Mouse (Mus musculus) frontal cortex, postnatal 10 days (tissue): Measurements from ENCODE around the gene Dact3.

Experiments used
- DNase-seq, 2 experiments: peaks; one replicate each; pipeline ENCODE4 v3.0.0; 2022; ENCODE audit warnings: low spot score in 2 of 2, mixed read lengths in 1 of 2

Dact3 gene

DNA sequence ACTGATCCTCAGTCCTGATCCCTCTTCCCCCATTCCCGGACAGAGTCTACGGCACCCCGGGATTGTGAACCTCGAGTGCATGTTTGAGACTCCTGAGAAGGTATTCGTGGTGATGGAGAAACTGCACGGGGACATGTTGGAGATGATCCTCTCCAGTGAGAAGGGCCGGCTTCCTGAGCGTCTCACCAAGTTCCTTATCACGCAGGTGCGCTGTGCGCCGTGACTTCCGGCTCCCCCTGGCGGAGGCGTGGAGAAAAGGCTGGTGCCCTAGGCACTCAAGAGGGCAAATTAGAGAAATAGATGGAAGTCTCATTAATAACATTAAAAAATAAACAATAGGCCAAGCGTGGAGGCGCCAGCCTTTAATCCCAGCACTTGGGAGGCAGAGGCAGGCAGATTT lies 16.8 kb upstream of the Dact3 start:
- no peak for DNase-seq

DNA sequence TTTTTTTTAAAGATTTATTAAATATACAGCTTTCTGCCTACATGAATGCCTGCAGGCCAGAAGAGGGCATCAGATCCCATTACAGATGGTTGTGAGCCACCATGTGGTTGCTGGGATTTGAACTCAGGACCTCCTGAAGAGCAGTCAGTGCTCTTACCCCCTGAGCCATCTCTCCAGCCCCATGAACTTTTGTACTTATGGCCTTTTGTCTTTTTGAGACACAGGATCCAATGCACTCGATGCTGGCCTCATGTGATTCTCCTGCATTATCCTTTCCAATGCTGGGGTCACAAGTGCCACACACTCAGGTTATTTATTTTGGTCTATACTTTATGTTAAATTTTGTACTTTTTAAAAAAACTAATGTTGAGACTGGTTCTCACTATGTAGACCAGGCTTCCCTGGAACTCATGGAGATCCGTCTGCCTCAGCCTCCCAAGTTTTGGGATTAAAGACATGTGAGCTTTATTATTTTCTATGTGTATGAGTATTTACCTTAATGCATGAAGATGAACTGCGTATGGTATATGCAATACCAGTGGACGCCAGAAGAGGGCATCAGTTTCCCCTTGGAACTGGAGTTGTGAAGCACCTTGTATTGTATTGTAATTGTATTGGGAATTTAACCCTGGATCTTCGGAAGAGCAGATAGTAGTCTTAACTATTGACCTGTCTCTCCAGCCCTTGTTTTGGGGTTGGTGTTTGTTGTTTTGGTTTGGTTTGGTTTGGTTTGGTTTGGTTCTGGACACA lies 15.0 kb upstream of the Dact3 start:
- no peak for DNase-seq

DNA sequence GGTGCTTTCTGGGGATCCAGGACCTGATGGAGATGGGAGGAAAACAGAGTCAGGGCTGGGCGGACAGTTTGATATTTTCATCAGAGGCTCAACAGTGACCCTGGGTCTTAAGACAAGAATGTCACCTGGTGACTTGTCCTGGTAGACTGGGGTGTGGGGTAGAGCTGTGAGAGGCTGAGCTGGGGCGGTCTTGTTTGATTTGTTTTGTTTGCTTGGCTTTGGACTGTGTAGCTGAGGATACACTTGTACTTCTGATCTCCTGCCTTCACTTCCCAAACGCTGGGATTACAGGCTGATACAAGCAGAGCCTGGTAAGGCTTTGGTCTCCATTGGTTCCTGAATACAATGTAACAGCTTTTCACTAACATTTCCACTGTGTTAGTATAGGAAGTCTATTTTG lies 7.6 kb upstream of the Dact3 start:
- no peak for DNase-seq

DNA sequence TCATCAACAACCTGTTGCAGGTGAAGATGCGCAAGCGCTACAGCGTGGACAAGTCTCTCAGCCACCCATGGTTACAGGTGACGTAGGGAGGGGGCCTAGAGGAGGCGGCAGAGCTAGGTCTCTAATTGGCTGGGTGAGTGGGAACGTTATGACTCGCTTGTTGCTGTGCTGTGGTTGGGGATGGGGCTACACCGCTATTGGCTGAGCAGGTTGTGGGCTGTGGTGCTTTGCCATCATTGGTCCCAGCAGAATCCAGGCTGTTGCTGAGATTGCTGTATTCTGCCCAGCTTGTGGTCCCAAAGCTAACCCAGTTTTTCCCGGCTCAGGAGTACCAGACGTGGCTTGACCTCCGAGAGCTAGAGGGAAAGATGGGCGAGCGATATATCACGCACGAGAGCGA lies 5.6 kb upstream of the Dact3 start:
- DNase-seq = peak; percentile 91 to 96

DNA sequence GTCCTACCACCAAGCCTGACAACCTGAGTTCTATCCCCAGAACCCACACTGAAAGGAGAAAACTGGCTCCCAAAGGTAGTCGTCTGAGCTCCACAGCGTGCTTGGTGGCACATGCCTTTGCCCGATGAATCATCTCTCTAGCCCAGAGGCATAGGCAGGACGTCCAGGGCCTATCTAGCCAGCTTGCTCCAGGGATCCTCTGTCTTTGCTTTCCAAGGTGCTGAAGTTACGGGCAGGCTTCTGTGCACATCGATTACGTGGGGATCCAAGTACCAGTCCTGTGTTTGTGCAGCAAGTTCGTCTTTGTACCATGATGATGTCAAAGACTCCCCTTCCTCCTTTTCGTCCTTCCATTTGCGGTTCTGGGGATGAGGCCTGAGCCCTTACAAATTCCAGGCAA lies 3.5 kb upstream of the Dact3 start:
- DNase-seq = no peak

DNA sequence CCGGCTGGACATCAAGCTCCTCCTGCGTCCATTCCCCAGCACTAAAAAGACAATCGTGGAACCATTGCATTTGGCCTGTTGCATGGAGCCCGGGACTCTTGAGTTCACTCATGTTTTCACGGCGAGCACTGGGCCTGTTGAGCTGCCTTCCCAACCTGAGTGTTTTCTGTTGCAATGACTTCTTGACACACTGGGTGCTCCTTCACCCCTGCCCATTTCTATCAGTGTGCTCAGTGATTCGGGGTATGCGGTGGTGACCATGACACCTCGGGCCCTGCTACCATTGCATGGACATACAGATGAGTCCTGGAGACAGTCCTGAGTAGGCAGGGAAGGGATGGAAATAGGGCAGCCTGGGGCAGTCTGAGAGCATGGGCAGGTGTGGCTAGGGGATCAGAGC lies 2.6 kb upstream of the Dact3 start:
- no peak for DNase-seq

DNA sequence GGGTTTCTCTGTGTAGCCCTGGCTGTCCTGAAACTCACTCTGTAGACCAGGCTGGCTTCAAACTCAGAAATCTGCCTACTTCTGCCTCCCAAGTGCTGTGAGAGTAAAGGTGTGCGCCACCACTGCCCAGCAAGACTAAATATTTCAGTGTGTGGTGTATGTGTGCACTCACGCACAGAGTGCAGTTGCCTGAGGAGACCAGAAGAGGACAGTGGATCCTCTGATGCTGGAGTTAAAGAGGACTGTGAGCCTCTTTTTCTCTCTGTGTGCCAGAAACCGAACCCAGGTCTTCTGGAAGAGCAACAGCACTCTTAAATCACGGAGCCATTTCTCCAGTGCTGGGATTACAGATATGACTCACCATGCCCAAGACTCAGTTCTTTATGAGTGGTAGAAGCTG lies 1.7 kb upstream of the Dact3 start:
- no peak for DNase-seq

DNA sequence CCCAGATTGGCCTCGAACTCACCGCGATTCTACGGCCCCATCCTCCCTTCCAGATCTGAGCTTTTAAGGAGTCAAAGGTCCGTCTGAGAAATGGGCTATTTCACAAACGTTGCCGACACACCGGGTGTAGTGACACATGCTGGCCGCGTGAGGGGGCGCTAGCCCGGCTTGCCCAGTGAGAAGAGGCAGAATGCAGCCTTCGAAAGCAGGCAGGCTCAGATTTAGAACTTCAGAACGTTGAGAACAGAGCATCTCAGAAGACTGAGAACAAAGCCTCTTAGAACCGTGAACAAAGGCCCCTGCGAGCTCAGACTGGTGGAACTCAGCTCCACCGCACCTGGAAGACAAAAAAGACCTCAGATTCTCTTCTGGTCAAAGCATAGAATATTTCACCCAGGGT lies 927 bp upstream of the Dact3 start:
- DNase-seq = peak; percentile 65 to 80

DNA sequence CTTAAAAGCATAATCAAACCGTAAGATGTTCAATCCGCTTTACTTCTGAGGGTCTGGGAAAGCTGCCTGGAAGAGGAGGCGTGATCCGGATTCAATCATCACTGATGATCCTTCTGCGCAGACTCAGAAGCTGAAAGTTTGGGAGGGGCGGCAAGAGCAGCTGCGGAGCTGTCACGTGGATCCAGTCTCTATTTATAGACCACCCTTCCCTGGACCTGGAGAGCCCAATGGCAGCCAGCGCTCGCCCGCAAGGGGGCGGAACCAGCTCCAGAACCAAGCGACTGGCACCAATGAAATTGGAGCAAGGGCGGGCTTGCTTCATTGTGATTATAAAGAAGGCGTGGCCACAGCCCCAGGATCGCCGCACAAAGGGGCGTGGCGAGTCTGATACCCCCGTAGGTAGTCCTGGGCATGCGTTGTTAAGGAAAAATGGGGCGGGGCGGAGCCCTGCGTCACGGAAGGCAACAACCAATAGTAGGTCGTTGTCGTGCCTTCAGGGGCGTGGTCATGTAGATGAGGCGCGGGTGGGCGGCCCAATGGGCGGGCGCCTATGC lies 284 bp upstream of the Dact3 start:
- peak; percentile 100 for DNase-seq

DNA sequence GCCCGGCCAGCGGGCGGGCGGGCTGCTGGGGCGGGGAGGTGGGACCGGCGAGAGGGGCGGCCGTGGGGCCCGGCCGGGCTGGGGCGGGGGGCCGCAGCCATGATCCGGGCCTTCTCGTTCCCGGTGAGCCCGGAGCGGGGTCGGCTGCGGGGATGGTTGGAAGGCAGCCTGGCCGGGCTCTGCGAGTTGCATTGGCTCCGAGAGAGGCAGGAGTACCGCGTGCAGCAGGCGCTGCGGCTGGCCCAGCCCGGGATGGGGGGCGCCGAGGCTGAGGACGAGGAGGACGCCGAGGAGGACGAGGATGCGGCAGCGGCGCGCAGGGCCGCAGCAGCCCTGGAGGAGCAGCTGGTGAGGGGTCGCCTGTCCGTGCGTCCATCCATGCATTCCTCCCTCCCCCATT lies 209 bp downstream of the Dact3 start:
- no peak for DNase-seq

DNA sequence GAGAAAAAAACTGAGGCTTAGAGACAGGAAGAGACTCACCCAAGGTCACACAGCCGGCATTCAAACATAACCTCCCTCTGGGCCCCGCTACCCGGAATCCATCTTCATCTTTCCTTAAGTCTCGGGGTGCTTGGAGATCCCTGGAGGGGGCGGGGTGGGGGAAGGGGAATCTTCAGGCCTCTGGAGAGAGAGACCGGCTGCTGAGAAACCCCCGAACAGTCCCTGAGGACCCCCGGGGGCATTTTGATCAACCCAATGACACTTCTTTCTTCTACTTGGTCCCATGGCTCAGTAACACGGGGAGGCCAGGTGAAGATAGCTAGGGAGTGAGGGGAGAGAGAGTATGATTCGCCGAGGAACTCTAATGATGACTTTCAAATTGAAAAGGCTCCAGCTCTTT lies 889 bp downstream of the Dact3 start:
- DNase-seq = no peak

DNA sequence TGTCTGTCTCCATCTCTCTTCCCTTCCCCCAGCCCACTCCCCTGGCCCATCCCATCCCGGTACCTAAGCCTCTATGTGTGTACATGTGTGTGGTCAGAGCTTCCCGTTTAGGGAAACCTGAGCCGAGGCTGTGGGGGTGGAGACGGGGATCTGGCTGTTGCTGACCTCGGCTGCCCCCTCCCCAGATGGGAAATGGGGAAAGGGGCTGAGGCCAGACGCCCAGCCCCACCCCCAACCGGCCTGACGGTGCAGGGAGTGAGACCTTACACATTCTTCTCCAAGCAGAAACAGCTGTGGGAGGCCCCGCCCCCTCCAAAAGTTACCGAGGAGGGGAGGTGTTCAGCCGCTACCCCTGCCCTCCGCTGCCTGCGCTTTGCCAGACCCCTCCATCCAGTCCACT lies 1.5 kb downstream of the Dact3 start:
- DNase-seq = no peak

DNA sequence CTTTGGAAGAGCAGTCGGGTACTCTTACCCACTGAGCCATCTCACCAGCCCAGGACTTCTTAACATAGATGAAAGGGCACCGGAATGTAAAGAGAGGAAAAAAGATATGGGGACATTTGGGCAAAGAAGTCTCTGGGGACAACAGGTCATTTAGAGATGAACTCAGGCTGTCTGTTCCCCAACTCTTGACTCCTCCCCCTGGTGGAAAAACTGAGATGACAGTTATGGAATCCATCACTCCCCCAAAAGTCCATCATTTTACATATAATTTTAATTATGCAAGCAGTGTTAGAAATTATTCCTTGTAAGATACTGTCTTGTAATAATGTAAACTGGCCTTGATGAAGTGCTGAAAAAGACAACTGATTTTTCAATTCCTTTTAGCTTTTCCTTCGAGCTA lies 2.6 kb downstream of the Dact3 start:
- DNase-seq = no peak

DNA sequence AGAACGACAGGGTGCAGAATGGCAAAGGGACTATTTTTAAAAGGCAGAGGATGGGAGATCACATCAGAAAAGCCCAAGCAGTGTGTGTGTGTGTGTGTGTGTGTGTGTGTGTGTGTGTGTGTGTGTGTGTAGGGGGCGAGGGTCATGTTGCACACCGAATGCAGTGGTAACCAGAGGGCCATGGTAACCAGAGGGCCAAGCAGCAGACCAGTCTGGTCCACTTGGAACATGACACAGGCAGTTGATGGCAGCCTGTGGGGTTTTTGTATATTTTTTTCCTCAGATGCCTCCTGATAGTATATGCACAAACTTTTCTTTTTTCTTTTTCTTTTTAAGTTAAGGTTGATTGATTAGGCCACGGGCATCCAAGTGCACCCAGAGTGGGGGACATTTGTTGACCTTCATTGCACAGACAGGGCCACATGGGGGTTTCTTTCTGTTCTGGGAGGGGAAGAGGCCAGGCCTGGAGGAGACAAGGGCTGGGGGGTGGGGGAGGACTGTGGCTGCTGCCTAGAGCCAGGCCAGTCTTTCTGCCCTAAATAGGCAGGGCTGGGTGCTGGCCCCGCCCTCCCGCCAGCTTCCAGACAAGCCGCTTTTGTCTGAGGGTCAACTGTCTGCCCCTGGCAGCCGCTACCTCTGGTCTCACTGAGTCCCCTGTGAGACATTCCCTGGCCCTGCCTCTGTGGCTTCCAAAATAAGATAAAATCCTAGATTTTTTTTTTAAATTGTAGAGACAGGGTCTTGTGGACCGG lies 4.9 kb downstream of the Dact3 start:
- DNase-seq = no peak

DNA sequence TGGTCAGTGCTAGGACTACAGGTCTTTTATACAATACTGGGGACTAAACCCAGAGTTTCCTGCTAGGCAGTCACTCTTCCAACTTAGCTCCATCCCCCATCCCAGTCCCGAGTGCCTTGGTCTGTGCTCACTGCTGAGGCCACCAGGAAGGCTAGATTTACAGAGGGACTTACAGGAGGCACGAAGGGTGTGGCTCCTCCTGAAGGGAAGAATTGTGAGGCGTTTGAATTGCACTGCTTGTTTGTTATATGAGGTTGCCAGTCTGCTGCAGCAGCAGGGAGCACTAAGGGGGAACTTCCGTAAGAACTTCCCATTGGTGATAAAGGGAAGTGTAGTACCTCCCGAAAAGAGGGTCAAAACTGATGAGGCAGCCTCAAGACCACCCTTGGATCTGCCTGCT lies 5.5 kb downstream of the Dact3 start:
- no peak for DNase-seq

DNA sequence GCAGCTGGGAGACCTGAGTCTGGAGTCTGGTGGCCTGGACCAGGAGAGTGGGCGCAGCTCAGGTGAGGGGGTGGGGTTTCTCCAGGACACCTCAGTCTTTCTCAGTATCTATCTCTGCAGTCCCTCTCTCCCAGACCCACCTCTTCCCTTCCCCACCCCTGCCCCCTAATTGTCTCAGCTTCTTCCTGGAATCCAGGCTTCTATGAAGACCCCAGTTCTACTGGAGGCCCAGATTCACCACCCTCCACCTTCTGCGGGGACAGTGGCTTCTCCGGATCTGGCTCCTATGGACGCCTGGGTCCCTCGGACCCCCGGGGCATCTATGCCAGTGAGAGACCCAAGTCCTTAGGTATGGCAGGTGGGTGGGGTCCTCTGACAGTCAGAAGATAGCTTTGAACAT lies 8.0 kb downstream of the Dact3 start:
- DNase-seq = no peak

DNA sequence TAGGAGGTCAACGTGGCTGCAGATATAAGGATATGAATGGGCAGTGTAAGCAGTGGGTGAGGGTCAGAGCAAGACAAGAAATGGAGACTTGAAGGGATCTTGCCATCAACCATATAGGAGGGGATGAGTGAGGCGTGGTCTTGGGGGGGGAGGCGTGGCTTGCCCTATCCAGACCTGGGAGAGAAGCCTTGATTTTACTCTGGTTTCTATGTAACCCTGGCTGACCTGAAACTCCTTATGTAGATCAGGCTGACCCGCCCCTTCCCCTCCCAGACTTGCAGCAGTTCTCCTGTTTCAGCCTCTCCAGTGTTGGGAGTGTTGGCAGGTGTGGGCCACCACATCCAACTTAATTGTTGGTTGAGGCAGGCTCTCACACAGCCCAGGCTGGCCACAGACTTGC lies 9.2 kb downstream of the Dact3 start:
- no peak for DNase-seq

DNA sequence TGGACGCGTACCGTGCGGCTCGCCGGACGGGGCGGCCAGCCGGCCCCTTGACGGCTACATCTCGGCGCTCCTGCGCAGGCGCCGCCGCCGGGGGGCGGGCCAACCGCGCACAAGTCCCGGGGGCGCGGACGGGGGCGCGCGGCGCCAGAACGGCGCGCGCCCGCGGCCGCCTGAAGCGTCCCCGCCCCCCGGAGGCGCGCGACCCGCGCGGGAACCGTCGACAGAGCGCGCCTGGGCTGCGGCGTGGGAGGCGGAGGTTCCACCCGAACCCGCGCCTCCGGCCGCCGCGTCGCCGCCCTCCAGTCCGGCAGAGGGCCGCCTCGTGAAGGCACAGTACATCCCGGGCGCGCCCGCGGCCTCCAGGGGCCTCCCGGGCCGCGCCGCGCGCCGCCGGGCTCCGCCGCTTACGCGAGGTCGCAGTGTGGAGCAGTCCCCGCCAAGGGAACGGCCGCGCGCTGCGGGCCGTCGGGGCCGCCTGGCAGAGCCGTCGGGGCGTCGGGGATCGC lies 10.2 kb downstream of the Dact3 start:
- no peak for DNase-seq

DNA sequence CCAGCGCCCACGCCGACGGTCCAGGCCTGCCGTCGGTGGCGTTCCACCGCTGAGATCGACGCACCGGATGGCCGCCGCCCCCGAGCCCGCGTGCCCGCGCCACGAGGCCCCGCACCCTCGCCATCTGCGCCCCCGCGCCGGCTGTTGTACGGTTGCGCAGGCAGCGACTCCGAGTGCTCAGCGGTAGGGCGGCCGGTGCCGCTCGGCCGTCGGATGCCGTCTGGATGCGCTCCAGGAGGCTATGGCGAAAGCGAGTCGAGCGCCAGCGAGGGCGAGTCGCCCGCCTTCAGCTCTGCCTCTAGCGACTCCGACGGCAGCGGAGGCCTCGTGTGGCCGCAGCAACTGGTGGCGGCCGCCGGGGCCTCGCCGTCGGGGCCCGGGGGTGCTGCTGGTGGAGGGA lies 10.8 kb downstream of the Dact3 start:
- DNase-seq = no peak

DNA sequence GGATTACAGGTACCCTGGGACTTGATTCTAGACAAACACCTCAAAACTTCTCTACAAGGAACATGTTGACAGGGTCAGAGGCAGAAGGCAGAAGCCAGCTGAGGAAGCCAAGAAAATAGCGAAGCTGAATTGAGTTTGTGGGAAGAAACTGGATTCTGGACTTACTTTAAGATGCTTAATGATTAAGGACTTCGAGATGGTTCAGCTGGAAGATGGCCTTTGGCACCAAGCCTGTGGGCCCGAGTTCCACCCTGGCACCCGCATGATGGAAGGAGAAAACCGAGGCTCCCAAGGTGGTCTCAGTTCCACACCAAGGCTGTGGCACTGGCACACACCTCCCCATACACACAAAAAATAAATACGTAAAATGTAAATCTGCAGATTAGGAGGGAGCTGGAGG lies 15.4 kb downstream of the Dact3 start:
- DNase-seq = no peak

DNA sequence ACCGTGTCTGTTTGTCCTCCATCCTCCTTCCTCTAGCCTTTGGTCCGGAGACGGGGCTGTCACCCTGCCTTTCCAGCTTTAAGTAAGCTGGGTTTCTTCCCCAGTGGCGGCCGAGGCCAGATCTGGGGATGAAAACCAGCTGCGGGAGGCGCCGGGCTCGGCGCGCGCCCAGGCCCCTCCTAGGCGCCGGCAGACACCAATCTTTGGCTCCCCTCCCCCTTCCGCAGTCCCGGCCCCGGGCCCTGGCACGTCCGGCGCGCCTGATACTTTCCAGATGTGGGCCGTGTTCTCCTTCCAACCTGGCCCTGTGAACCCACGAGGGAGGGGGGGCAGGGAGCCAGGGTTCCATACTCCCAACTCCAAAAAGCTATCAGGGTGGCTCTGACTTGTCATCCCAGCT lies 15.8 kb downstream of the Dact3 start:
- DNase-seq = no peak

DNA sequence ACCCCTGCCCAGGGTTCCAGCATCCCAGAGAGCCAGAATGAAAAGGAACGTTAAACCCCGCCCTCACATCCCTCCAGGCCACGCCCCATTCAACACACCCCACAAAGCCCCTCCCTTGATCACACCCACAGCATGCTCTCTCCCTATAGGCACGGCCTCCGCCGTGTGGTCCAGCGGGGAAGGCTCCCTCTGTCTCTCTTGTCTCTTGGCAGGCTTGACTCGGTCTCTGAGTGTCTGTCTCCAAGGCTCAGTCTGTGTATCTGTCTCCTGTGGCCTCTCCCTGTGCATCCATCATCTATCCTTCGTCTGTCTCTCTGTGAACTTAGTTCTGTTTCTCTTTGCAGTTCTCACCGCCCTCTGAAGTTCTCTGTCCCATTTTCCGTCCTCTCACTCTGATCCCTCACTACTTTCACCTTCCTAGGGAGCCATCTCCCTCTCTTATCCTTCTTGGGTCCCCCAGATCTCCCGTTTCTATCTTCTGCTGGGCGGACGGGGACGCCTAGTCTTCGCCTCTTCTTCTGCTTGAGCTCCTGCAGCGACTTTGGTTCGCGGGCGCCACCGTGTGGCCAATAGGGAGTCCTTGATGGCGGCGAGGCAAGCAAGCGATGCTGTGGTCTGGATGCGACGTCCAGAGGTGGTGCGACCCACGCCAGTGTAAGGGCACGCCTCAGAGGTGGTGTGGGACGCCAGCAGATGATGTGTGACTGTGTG lies 16.7 kb downstream of the Dact3 start, which contains the start of gene Gng8:
Gene Gng8 (plus strand): TSS at position 146 of the 711 bp plus-strand sequence.
- peak in 1 of 2 experiments; percentile 84 for DNase-seq
